Mouse (Mus musculus): Measurements from ENCODE around the gene Mbnl2. TPM values are rescaled to one million over a fixed set of nuclear protein-coding genes. Genes with fewer than 3 reads are reported as not detected.

Mbnl2 gene
- total and polyA plus RNA-seq, 3 experiments, result 24.4 to 158 (median 70.1) TPM

DNA sequence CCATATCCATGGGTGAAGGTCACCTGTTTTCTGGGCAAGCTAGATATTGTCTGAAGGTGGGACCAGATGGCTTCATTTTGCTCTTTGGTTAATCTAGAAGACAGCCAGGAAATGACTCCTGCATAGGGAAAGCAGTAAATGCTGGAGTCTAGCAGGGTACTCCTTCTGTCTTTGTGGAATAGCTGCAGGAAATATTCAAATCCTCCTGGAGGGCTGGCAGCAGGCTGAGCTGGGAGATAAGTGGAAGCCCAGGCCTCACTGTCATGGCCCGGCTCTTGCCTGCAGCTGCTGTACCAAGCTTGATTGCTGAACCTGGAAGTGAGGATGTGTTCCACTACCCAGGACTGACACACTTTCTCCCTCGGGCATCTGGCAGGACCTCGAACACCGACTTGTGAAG, 191.3 kb downstream of the Mbnl2 start:
- Histone ChIP-seq H3K4me1 (ENCODE audit: insufficient read depth, low read depth, low read length) (no peaks in the 10 kb centered on the region), H3K4me3 (ENCODE audit: low read depth, low read length) (no peak overlapping the region), H3K27me3 (ENCODE audit: insufficient read depth, low read length) (peaks cover 6% of the 10 kb centered on the region; the same call in 1 of the 2 replicates), H3K9me3 (replicated peaks) (peaks cover 4% of the 10 kb centered on the region), H3K36me3 (replicated peaks) (no peaks in the 10 kb centered on the region)
- TF ChIP-seq GATA1 (IDR thresholded peaks at IDR 0.05; ENCODE audit: borderline replicate concordance, low read length) (no peak), GATA2 (IDR thresholded peaks at IDR 0.05; ENCODE audit: borderline replicate concordance, low read depth, low read length) (no peak), CTCF (IDR thresholded peaks at IDR 0.05; ENCODE audit: low read depth, low read length) (no peak), TAL1 (conservative IDR thresholded peaks at IDR 0.05; ENCODE audit: low read depth, low read length) (no peak), POLR2AphosphoS5 (IDR thresholded peaks at IDR 0.05; ENCODE audit: insufficient replicate concordance, low read depth, low read length) (no peak)
- DNase-seq (ENCODE audit: low spot score) (no peak), ATAC-seq (ENCODE audit: extremely low read depth, insufficient number of reproducible peaks, low FRiP score, poor library complexity, severe bottlenecking) (no peak)

GRCm38 (mm10) chr14:120469126-120469790, 193.8 kb downstream of the Mbnl2 start:
- Histone ChIP-seq H3K36me3 (replicated peaks) (no peaks in the 10 kb centered on the region), H3K4me3 (ENCODE audit: low read depth, low read length) (no peak overlapping the region), H3K9me3 (replicated peaks) (no peaks in the 10 kb centered on the region), H3K27me3 (ENCODE audit: insufficient read depth, low read length) (peaks cover 6% of the 10 kb centered on the region; the same call in 1 of the 2 replicates), H3K4me1 (ENCODE audit: insufficient read depth, low read depth, low read length) (no peaks in the 10 kb centered on the region)
- ATAC-seq (ENCODE audit: extremely low read depth, insufficient number of reproducible peaks, low FRiP score, poor library complexity, severe bottlenecking), result no peak
- TF ChIP-seq GATA1 (IDR thresholded peaks at IDR 0.05; ENCODE audit: borderline replicate concordance, low read length) (no peak), TAL1 (conservative IDR thresholded peaks at IDR 0.05; ENCODE audit: low read depth, low read length) (no peak), POLR2AphosphoS5 (IDR thresholded peaks at IDR 0.05; ENCODE audit: insufficient replicate concordance, low read depth, low read length) (no peak), GATA2 (IDR thresholded peaks at IDR 0.05; ENCODE audit: borderline replicate concordance, low read depth, low read length) (no peak), CTCF (IDR thresholded peaks at IDR 0.05; ENCODE audit: low read depth, low read length) (no peak)
- no peak for DNase-seq (ENCODE audit: low spot score)

- TF ChIP-seq CTCF (IDR thresholded peaks at IDR 0.05; ENCODE audit: low read depth, low read length) (no peak), POLR2AphosphoS5 (IDR thresholded peaks at IDR 0.05; ENCODE audit: insufficient replicate concordance, low read depth, low read length) (no peak), GATA2 (IDR thresholded peaks at IDR 0.05; ENCODE audit: borderline replicate concordance, low read depth, low read length) (no peak), TAL1 (conservative IDR thresholded peaks at IDR 0.05; ENCODE audit: low read depth, low read length) (no peak), GATA1 (IDR thresholded peaks at IDR 0.05; ENCODE audit: borderline replicate concordance, low read length) (no peak)
- ATAC-seq (ENCODE audit: extremely low read depth, insufficient number of reproducible peaks, low FRiP score, poor library complexity, severe bottlenecking), result no peak
- peaks cover 8% of the 10 kb centered on the region for H3K36me3 ChIP-seq (replicated peaks)
- H3K4me1 ChIP-seq (ENCODE audit: insufficient read depth, low read depth, low read length), result peaks cover 36% of the 10 kb centered on the region
- H3K27me3 ChIP-seq (ENCODE audit: insufficient read depth, low read length), result peaks cover 4% of the 10 kb centered on the region; the same call in 1 of the 2 replicates
- no peak overlapping the region for H3K4me3 ChIP-seq (ENCODE audit: low read depth, low read length)
- H3K9me3 ChIP-seq (replicated peaks), result no peaks in the 10 kb centered on the region
- DNase-seq (ENCODE audit: low spot score), result no peak
These were observed 200.8 kb downstream of the Mbnl2 start for GRCm38 (mm10) chr14:120476186-120476697.

DNA sequence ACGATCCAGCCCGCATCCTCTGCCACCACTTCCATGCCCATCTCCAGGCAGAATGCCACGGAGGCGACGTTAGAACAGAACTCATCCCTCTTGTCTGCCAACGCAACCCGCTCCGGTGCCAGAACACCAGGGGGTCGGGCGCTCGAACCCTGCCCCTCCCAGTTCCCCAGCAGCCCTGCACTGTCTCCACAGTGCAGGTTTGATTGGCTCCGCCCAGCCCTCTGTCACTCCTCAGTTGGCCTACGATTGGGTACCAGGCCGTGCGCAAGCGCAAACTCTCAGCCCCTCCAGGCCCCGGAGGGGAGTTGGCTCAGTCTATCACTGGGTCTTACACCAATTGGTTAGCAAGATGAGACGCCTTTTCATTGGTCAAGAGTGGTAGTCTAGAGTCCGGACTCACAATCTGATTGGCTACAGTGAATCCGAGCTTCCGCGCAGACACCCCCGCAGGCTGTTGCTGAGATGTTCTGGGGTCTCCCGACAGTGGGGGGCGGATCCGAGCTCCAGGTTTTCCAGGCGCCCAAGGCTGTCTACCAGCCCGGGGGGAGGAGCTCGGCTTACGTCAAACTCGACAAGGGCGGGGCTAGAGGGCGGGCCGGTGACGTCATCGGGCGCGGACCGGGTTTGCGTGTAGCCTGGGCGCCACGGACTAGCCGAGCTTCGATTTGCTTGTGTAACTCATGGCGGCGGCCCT, 202.0 kb downstream of the Mbnl2 start:
- H3K27me3 ChIP-seq (ENCODE audit: insufficient read depth, low read length), result no peaks in the 10 kb centered on the region; the same call in 1 of the 2 replicates
- H3K4me3 ChIP-seq (ENCODE audit: low read depth, low read length), result peak overlapping the region; percentile 77
- TF ChIP-seq TAL1 (conservative IDR thresholded peaks at IDR 0.05; ENCODE audit: low read depth, low read length), result no peak
- no peak for TF ChIP-seq POLR2AphosphoS5 (IDR thresholded peaks at IDR 0.05; ENCODE audit: insufficient replicate concordance, low read depth, low read length)
- no peak for TF ChIP-seq GATA1 (IDR thresholded peaks at IDR 0.05; ENCODE audit: borderline replicate concordance, low read length)
- TF ChIP-seq CTCF (IDR thresholded peaks at IDR 0.05; ENCODE audit: low read depth, low read length), result no peak
- TF ChIP-seq GATA2 (IDR thresholded peaks at IDR 0.05; ENCODE audit: borderline replicate concordance, low read depth, low read length), result no peak
- peaks cover 36% of the 10 kb centered on the region for H3K4me1 ChIP-seq (ENCODE audit: insufficient read depth, low read depth, low read length)
- H3K9me3 ChIP-seq (replicated peaks), result no peaks in the 10 kb centered on the region; the same call in 1 of the 2 replicates
- DNase-seq (ENCODE audit: low spot score) (peak; percentile 99), ATAC-seq (ENCODE audit: extremely low read depth, insufficient number of reproducible peaks, low FRiP score, poor library complexity, severe bottlenecking) (peak; percentile 85)
- H3K36me3 ChIP-seq (replicated peaks), result peaks cover 15% of the 10 kb centered on the region

DNA sequence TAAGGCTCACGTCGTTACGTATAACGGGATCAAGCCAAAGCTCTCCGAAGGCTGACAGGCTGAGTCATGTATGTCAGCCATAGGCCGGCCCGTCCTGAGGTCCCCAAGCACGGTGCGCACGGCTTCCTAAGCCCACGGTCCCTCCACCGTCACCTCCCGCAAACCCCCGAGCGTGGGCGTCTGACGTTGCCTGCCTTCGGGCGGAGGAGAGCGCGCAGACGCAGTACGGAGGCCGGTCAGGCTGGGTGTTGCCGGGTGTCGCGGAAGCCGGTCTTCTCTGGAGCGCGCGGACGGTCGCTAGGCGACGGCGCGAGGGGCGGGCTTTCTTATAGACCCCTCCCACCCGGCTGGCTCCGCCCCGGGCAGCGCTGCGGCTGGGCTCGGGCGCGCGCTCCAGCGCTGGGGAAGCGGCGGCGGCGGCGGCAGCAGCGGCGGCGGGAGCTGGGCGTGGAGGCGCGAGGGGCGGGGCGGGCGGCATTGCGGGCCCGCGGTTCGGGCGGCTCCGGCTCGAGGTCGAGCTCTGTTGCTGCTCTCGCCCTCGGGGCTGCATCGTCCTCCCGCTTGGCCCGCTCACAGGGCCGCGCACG, 202.6 kb downstream of the Mbnl2 start, which contains the start of gene Rap2a:
Gene Rap2a, plus strand, starts transcription at position 463 of the 587 bp plus-strand sequence.
- Histone ChIP-seq H3K4me1 (ENCODE audit: insufficient read depth, low read depth, low read length) (peaks cover 36% of the 10 kb centered on the region), H3K4me3 (ENCODE audit: low read depth, low read length) (peak within 1 kb of the TSS; percentile 77), H3K9me3 (replicated peaks) (no peaks in the 10 kb centered on the region; the same call in 1 of the 2 replicates), H3K27me3 (ENCODE audit: insufficient read depth, low read length) (no peaks in the 10 kb centered on the region; the same call in 1 of the 2 replicates), H3K36me3 (replicated peaks) (peaks cover 19% of the 10 kb centered on the region)
- peak; percentile 57 for ATAC-seq (ENCODE audit: extremely low read depth, insufficient number of reproducible peaks, low FRiP score, poor library complexity, severe bottlenecking)
- DNase-seq (ENCODE audit: low spot score), result peak; percentile 94
- TF ChIP-seq POLR2AphosphoS5 (IDR thresholded peaks at IDR 0.05; ENCODE audit: insufficient replicate concordance, low read depth, low read length), result peak; percentile 63; the same call in 1 of the 2 replicates
- no peak for TF ChIP-seq CTCF (IDR thresholded peaks at IDR 0.05; ENCODE audit: low read depth, low read length)
- TF ChIP-seq GATA2 (IDR thresholded peaks at IDR 0.05; ENCODE audit: borderline replicate concordance, low read depth, low read length), result no peak

All from G1E (cell line).